Mouse (Mus musculus) left cerebral cortex, postnatal 10 days (tissue): ENCODE measurements around the gene Heph. TPM values are rescaled to one million over a fixed set of nuclear protein-coding genes. Genes with fewer than 3 reads are reported as not detected.
"Not testable (repeated sequence)": the region's sequence is repeated elsewhere in the genome, so short reads cannot be mapped to it uniquely, and the experiment has no call there.

Source experiments
- DNase-seq, 2 experiments: peaks; one replicate each; pipeline ENCODE4 v3.0.0; 2021 to 2022; ENCODE audit warnings: low spot score in 2 of 2, mixed read lengths in 1 of 2; ENCODE audit errors: extremely low spot score in 1 of 2
- intact Hi-C: fragments of 180-260 bp; cut with DNase I; formaldehyde crosslinking; loops from one replicate; pipeline ENCODE4 v1.15.1; 2025
- total RNA-seq, 2 experiments: library from RNA; stranded (reverse); gene quantifications; 2 replicates each; pipeline ENCODE4 v1.2.3; 2021

Heph gene
- total RNA-seq, result 1 to 10 TPM; 1.5 to 1.8 TPM

DNA sequence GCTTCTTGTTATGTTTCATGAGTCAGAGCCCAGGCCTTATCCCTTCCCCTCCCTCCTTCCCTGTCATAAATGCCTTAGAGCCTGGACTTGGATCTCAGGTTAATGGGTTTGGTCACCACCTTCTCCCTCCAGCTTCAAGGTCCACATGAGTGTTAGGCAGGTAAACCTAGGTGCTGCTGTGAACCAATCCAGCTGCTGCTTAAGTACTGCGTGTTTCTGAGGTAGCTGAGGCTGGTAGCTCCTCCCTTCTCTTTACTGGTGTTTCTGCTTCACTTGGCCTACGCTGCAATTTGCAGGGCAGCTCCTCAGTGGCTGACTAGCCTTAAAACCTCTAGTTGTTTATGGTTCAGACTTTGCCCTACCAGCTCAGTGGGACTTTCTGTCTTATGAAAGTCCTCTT, at the start of gene Heph:
Heph (plus strand) TSS at position 211 of the 400 bp plus-strand sequence.
- intact Hi-C loops, result no loop called here

DNA sequence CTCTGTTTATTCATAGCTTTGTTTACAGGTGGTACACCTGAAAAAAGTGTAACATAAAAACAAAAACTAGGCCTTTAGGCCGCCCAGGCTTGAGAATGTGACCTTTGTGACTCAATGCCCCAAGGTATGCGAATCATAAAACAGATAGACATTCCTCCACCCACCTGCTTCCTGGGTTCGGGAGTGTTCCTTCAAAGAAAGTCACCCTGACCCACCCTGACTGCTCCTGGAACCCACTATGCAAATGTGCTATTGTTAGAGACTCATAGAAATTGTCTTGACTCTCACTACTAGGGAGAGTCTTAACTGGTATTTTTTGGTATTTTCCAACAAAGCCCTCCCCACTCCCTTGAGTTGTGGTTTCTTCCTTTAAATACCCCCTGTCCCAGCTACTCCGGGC, 39.8 kb upstream of the Heph start:
- intact Hi-C loops, DNase-seq: not testable (repeated sequence)

More for the DNA sequence above, at the start of gene Heph:
- DNase-seq, result no peak

- no peak for DNase-seq
- intact Hi-C loops, result no loop called here
Measured at GRCm38 (mm10) chrX:96416970-96417369, 38.2 kb upstream of the Heph start.

DNA sequence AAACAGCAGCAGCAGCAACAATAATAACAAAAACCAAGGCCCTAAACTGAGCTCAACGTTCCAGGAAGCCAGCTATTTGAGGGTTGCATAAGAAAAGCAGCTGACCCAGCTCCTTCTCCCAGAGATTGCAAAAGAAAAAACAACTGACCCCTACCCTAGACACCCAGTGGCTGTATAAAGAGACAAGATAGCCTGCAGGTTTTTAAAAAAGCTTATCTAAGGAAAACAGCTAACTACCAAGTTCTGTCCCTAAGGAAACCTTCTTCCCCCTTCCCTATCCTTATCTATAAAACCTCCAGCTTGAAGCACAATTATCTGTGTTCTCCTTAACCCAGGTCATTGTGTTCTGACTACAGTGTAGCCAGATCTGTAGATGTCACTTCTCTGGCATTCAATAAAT, 37.4 kb upstream of the Heph start:
- intact Hi-C loops, result no loop called here
- no peak for DNase-seq

- intact Hi-C loops, result no loop called here
- no peak for DNase-seq
Measured at GRCm38 (mm10) chrX:96419383-96419782, 35.8 kb upstream of the Heph start.

- intact Hi-C loops, result no loop called here
- peak in 1 of 2 experiments; percentile 18 for DNase-seq
Measured at GRCm38 (mm10) chrX:96456201-96456963, 1.2 kb downstream of the Heph start, which contains the start of gene Hsf3. Hsf3 (minus strand) TSS chrX:96456294.

GRCm38 (mm10) chrX:96501580-96501979, 46.4 kb downstream of the Heph start:
- no peak for DNase-seq
- intact Hi-C loops, result no loop called here

Other genes starting within 250 kb of the Heph start
- not detected for gene Vsig4, start 161.9 kb upstream of the Heph start, total RNA-seq
- not detected for gene Hsf3, start 935 bp downstream of the Heph start, total RNA-seq